Mouse (Mus musculus): ENCODE measurements around the gene Mpc1. TPM values are rescaled to one million over a fixed set of nuclear protein-coding genes. Genes with fewer than 3 reads are reported as not detected.

Gene Mpc1
- 59.6 TPM for polyA plus RNA-seq (2014; fragmentation: Illumina TruSeq; extraction: RNeasy Lipid Tissue Mini Kit (QIAGEN cat#74804); ENCODE audit: low read depth, low replicate concordance)

GRCm38 (mm10) chr17:8282821-8283525, at the start of gene Mpc1:
Gene Mpc1, plus strand, starts transcription at chr17:8282904.

GRCm38 (mm10) chr17:8235743-8236142, 47.0 kb upstream of the Mpc1 start, which contains the start of gene Ccr6:
Gene Ccr6, plus strand, starts transcription at chr17:8236043.

GRCm38 (mm10) chr17:8310838-8311614, 28.3 kb downstream of the Mpc1 start, which contains the start of gene Sft2d1:
Gene Sft2d1, plus strand, starts transcription at chr17:8311102.

GRCm38 (mm10) chr17:8337159-8337558, 54.5 kb downstream of the Mpc1 start, which contains the start of gene Prr18:
Gene Prr18, plus strand, starts transcription at chr17:8337459.

Other genes with a start within 250 kb of the Mpc1 start
- not detected for gene Gm49673, start 135.1 kb upstream of the Mpc1 start, polyA plus RNA-seq (2014; fragmentation: Illumina TruSeq; extraction: RNeasy Lipid Tissue Mini Kit (QIAGEN cat#74804); ENCODE audit: low read depth, low replicate concordance)
- 4.9 TPM for gene Rnaset2a, start 134.8 kb upstream of the Mpc1 start, polyA plus RNA-seq (2014; fragmentation: Illumina TruSeq; extraction: RNeasy Lipid Tissue Mini Kit (QIAGEN cat#74804); ENCODE audit: low read depth, low replicate concordance)
- gene Fgfr1op, start 117.4 kb upstream of the Mpc1 start, polyA plus RNA-seq (2014; fragmentation: Illumina TruSeq; extraction: RNeasy Lipid Tissue Mini Kit (QIAGEN cat#74804); ENCODE audit: low read depth, low replicate concordance) = 129 TPM
- gene Ccr6, start 46.9 kb upstream of the Mpc1 start, polyA plus RNA-seq (2014; fragmentation: Illumina TruSeq; extraction: RNeasy Lipid Tissue Mini Kit (QIAGEN cat#74804); ENCODE audit: low read depth, low replicate concordance) = 2.1 TPM
- 31.1 TPM for gene Sft2d1, start 28.2 kb downstream of the Mpc1 start, polyA plus RNA-seq (2014; fragmentation: Illumina TruSeq; extraction: RNeasy Lipid Tissue Mini Kit (QIAGEN cat#74804); ENCODE audit: low read depth, low replicate concordance)
- not detected for gene Prr18, start 54.6 kb downstream of the Mpc1 start, polyA plus RNA-seq (2014; fragmentation: Illumina TruSeq; extraction: RNeasy Lipid Tissue Mini Kit (QIAGEN cat#74804); ENCODE audit: low read depth, low replicate concordance)
- gene T2, start 73.1 kb downstream of the Mpc1 start, polyA plus RNA-seq (2014; fragmentation: Illumina TruSeq; extraction: RNeasy Lipid Tissue Mini Kit (QIAGEN cat#74804); ENCODE audit: low read depth, low replicate concordance) = not detected
- gene T, start 151.5 kb downstream of the Mpc1 start, polyA plus RNA-seq (2014; fragmentation: Illumina TruSeq; extraction: RNeasy Lipid Tissue Mini Kit (QIAGEN cat#74804); ENCODE audit: low read depth, low replicate concordance) = 0.13 TPM
- 22.3 TPM for gene Pde10a, start 242.5 kb downstream of the Mpc1 start, polyA plus RNA-seq (2014; fragmentation: Illumina TruSeq; extraction: RNeasy Lipid Tissue Mini Kit (QIAGEN cat#74804); ENCODE audit: low read depth, low replicate concordance)

Data from testis, adult 10 weeks (tissue).